Mouse (Mus musculus) liver, adult 2 months (tissue): ENCODE data around the gene Snx27.

Source experiments
- CTCF ChIP-seq: fragments of 200-500 bp; IDR thresholded peaks from 2 replicates; pipeline ENCODE4 v1.5.1; 2011; ENCODE audit warnings: low read depth, low read length, control low read depth
- POLR2A ChIP-seq: fragments of 200-500 bp; IDR thresholded peaks from 2 replicates; pipeline ENCODE4 v1.6.1; 2011; ENCODE audit warnings: low read length, control low read depth; ENCODE audit not compliant: insufficient read depth; ENCODE audit errors: extremely low read depth

DNA sequence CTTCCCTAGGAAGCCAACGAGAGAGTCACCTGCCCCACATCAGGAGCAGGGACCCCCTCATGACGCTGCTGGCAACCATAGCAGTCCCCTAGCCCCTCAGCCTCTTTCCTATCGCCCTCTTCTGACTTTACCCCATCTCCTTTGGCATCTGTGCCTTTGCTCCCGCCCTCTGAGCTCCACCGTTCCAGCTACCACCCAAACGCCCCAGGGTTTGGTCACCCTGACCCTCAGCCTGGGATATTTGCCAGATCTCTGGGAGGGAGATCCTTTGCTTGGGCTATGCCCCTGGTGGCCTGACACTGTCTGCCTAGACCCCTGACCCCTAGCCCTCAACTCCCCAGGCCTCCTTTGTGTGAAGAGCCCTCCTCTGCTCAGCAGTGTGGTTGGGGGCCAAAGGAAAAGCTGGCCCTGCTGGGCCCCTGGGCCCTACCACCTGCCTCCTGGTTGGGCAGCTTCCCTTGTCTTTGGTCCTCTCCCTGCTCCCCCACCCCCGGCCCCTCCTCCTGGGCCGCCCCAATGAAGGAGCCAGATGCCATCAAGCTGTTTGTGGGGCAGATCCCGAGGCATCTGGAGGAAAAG is 103.8 kb downstream of the Snx27 start:
- TF ChIP-seq CTCF (no peak), POLR2A (no peak)
